9 mouse cellular contexts compared by ENCODE assay signal in genomic region chr9:77938761-77939553, GRCm38 (mm10). TPM values are rescaled to one million over a fixed set of nuclear protein-coding genes. Genes with fewer than 3 reads are reported as not detected.
A peak's percentile ranks its signal among the peaks of the same experiment; 100 is the strongest.
DNase-seq lines count a peak whose midpoint lies in the region; ATAC-seq lines count a peak whose summit lies in the region.
"Had no signal": no experiment of that assay in that cellular context is flagged by ENCODE, and none has a peak within 500 bp of the region (broad histone marks: within the 10 kb centered on the region; RNA-seq: fewer than 3 reads in every experiment).

No protein-coding gene starts in this region.

- H3K36me3 ChIP-seq in forebrain, embryonic 10.5 days (replicated peaks) = peaks cover 7% of the 10 kb centered on the region
- H3K36me3 ChIP-seq in forebrain, embryonic 11.5 days (ENCODE audit: control insufficient read depth, insufficient read depth, low read length) = no peaks in the 10 kb centered on the region
- H3K36me3 ChIP-seq in heart, embryonic 12.5 days = no peaks in the 10 kb centered on the region
- H3K36me3 ChIP-seq in midbrain, embryonic 14.5 days (ENCODE audit: control insufficient read depth, insufficient read depth, low read length) = no peaks in the 10 kb centered on the region
- H3K36me3 ChIP-seq: liver, embryonic 13.5 days had no signal

- ATAC-seq in forebrain, embryonic 11.5 days (replicated peaks; ENCODE audit: low FRiP score) = no peak
- ATAC-seq in heart, embryonic 12.5 days (ENCODE audit: insufficient number of reproducible peaks, low FRiP score) = peak; percentile 40; the same call in 1 of the 2 replicates
- peak; percentile 65; the same call in 1 of the 2 replicates for ATAC-seq in midbrain, embryonic 14.5 days (ENCODE audit: low FRiP score, low TSS enrichment)

- 0 out of 2 replicates have a peak overlapping the region, but pooled peaks have one; percentile 20 for H3K27ac ChIP-seq in forebrain, embryonic 10.5 days
- H3K27ac ChIP-seq in forebrain, embryonic 11.5 days (ENCODE audit: low read depth, low read length) = no peak overlapping the region
- H3K27ac ChIP-seq in heart, embryonic 12.5 days (ENCODE audit: poor library complexity, severe bottlenecking) = peak overlapping the region; percentile 85
- no peak overlapping the region for H3K27ac ChIP-seq in midbrain, embryonic 14.5 days (replicated peaks; ENCODE audit: low read depth, low read length)
- H3K27ac ChIP-seq: liver, embryonic 13.5 days had no signal

- WGBS in forebrain, embryonic 10.5 days = 79% methylated on average over 13 of the region's 13 CpGs
- 77% methylated on average over 13 of the region's 13 CpGs for WGBS in forebrain, embryonic 11.5 days
- 41% methylated on average over 13 of the region's 13 CpGs for WGBS in heart, embryonic 12.5 days
- WGBS in midbrain, embryonic 14.5 days = 62% methylated on average over 13 of the region's 13 CpGs

- H3K4me2 ChIP-seq in forebrain, embryonic 11.5 days (ENCODE audit: low read depth, low read length, severe bottlenecking) = no peak overlapping the region
- H3K4me2 ChIP-seq in heart, embryonic 12.5 days = peak overlapping the region; percentile 54
- no peak overlapping the region for H3K4me2 ChIP-seq in midbrain, embryonic 14.5 days (ENCODE audit: low read length)
- H3K4me2 ChIP-seq: liver, embryonic 13.5 days had no signal

- H3K4me1 ChIP-seq in forebrain, embryonic 10.5 days = peaks cover 43% of the 10 kb centered on the region
- 0 out of 2 replicates have a peak, but pooled peaks cover 2% of the 10 kb centered on the region for H3K4me1 ChIP-seq in forebrain, embryonic 11.5 days (replicated peaks; ENCODE audit: control insufficient read depth, insufficient read depth, low read length)
- peaks cover 64% of the 10 kb centered on the region for H3K4me1 ChIP-seq in heart, embryonic 12.5 days (replicated peaks)
- peaks cover 5% of the 10 kb centered on the region; the same call in 1 of the 2 replicates for H3K4me1 ChIP-seq in midbrain, embryonic 14.5 days (ENCODE audit: control insufficient read depth, insufficient read depth, low read length)

- no peaks in the 10 kb centered on the region for H3K9me3 ChIP-seq in forebrain, embryonic 10.5 days
- no peaks in the 10 kb centered on the region for H3K9me3 ChIP-seq in forebrain, embryonic 11.5 days (ENCODE audit: control insufficient read depth, low read length)
- H3K9me3 ChIP-seq in heart, embryonic 12.5 days (replicated peaks) = no peaks in the 10 kb centered on the region
- H3K9me3 ChIP-seq in midbrain, embryonic 14.5 days (ENCODE audit: control insufficient read depth, low read length) = no peaks in the 10 kb centered on the region
- H3K9me3 ChIP-seq: liver, embryonic 13.5 days had no signal

- no peaks in the 10 kb centered on the region for H3K27me3 ChIP-seq in forebrain, embryonic 10.5 days (ENCODE audit: poor library complexity, severe bottlenecking)
- no peaks in the 10 kb centered on the region for H3K27me3 ChIP-seq in forebrain, embryonic 11.5 days (ENCODE audit: control insufficient read depth, insufficient read depth, low read length)
- no peaks in the 10 kb centered on the region for H3K27me3 ChIP-seq in heart, embryonic 12.5 days (replicated peaks)
- H3K27me3 ChIP-seq in midbrain, embryonic 14.5 days (ENCODE audit: control insufficient read depth, insufficient read depth, low read length) = no peaks in the 10 kb centered on the region
- H3K27me3 ChIP-seq: liver, embryonic 13.5 days had no signal

- H3K9ac ChIP-seq in forebrain, embryonic 11.5 days (ENCODE audit: low read length) = no peak overlapping the region
- peak overlapping the region; percentile 10; the same call in 1 of the 2 replicates for H3K9ac ChIP-seq in heart, embryonic 12.5 days
- H3K9ac ChIP-seq in midbrain, embryonic 14.5 days (replicated peaks; ENCODE audit: low read length) = no peak overlapping the region
- H3K9ac ChIP-seq: liver, embryonic 13.5 days had no signal

- DNase-seq in forebrain, embryonic 10.5 days (ENCODE audit: extremely low spot score, low spot score) = no peak
- no peak for DNase-seq in forebrain, embryonic 11.5 days (ENCODE audit: low spot score)
- DNase-seq in brain, embryonic 18.5 days (ENCODE audit: low read depth, low spot score) = peak; percentile 32
- DNase-seq in kidney, adult 9 months = peak; percentile 52
- DNase-seq in midbrain, embryonic 14.5 days = peak; percentile 39
- DNase-seq in thymus, postnatal 4 days = no peak
- no peak for DNase-seq in embryo, embryonic 11 days
- DNase-seq: liver, embryonic 13.5 days had no signal

- no peak overlapping the region for H3K4me3 ChIP-seq in forebrain, embryonic 10.5 days
- no peak overlapping the region for H3K4me3 ChIP-seq in forebrain, embryonic 11.5 days (ENCODE audit: low read depth, low read length)
- H3K4me3 ChIP-seq in heart, embryonic 12.5 days = no peak overlapping the region
- no peak overlapping the region for H3K4me3 ChIP-seq in midbrain, embryonic 14.5 days (replicated peaks; ENCODE audit: low read depth, low read length)
- H3K4me3 ChIP-seq: liver, embryonic 13.5 days had no signal

RNA-seq across cellular contexts. Expression of gene Elovl5, which starts 21.8 kb away (rescaled TPM):
- polyA plus RNA-seq in forebrain, embryonic 10.5 days (2016; fragmentation: Nextera tagmentation; extraction: Ambion mirVana) = 102 and 106 TPM in 2 replicates
- polyA plus RNA-seq in forebrain, embryonic 11.5 days (2014; fragmentation: Nextera tagmentation; extraction: Ambion mirVana) = 97.8 and 101 TPM in 2 replicates
- 84.9 and 86.5 TPM in 2 replicates for polyA plus RNA-seq in heart, embryonic 12.5 days (2016; fragmentation: Nextera tagmentation; extraction: Ambion mirVana)
- polyA plus RNA-seq in midbrain, embryonic 14.5 days (2014; fragmentation: Nextera tagmentation; extraction: Ambion mirVana) = 58.5 and 71.4 TPM in 2 replicates

Comparison
In these comparisons a context has a peak if more than half of its experiments do, and no peak if none do; other contexts are left out.
1. H3K27ac ChIP-seq: peak in forebrain, embryonic 10.5 days (single experiment) and heart, embryonic 12.5 days (single experiment); none in forebrain, embryonic 11.5 days (single experiment) and midbrain, embryonic 14.5 days (single experiment).
2. DNase-seq: peak in brain, embryonic 18.5 days (single experiment), kidney, adult 9 months (single experiment) and midbrain, embryonic 14.5 days (single experiment); none in forebrain, embryonic 10.5 days (single experiment), forebrain, embryonic 11.5 days (single experiment), thymus, postnatal 4 days (single experiment) and embryo, embryonic 11 days (single experiment).